Mouse (Mus musculus) liver, adult 2 months (tissue): Measurements from ENCODE around the gene Limd1. TPM values are rescaled to one million over a fixed set of nuclear protein-coding genes. Genes with fewer than 3 reads are reported as not detected.

Experiments used
- DNase-seq: peaks from one replicate; pipeline ENCODE4 v3.0.0-alpha.2; 2011; ENCODE audit warnings: low read depth, low spot score; ENCODE audit errors: extremely low read depth
- H3K27ac ChIP-seq: fragments of 200-500 bp; replicated peaks from 2 replicates; pipeline ENCODE4 v1.5.1; 2012; ENCODE audit warnings: low read depth, mild to moderate bottlenecking, control low read depth, inconsistent platforms, low read length; ENCODE audit not compliant: insufficient read depth
- H3K27me3 ChIP-seq: fragments of 200-500 bp; 2 replicates; pipeline ENCODE4 v1.6.1; 2012; ENCODE audit warnings: mild to moderate bottlenecking, moderate library complexity, low read length, inconsistent platforms; ENCODE audit not compliant: control insufficient read depth, insufficient read depth
- H3K36me3 ChIP-seq: fragments of 200-500 bp; 2 replicates; pipeline ENCODE4 v1.6.1; 2012; ENCODE audit warnings: low read length, inconsistent platforms; ENCODE audit not compliant: control insufficient read depth, insufficient read depth
- H3K4me1 ChIP-seq: fragments of 200-500 bp; 2 replicates; pipeline ENCODE4 v1.6.1; 2011; ENCODE audit warnings: low read length; ENCODE audit not compliant: control insufficient read depth, insufficient read depth
- H3K4me3 ChIP-seq: fragments of 200-500 bp; 2 replicates; pipeline ENCODE4 v1.5.1; 2011; ENCODE audit warnings: low read depth, mild to moderate bottlenecking, control low read depth, low read length, moderate library complexity; ENCODE audit not compliant: insufficient read depth
- H3K79me2 ChIP-seq: fragments of 200-500 bp; 2 replicates; pipeline ENCODE4 v1.6.1; 2012; ENCODE audit warnings: inconsistent platforms, mild to moderate bottlenecking, low read length, moderate library complexity; ENCODE audit not compliant: control insufficient read depth, insufficient read depth
- H3K9ac ChIP-seq: fragments of 200-500 bp; 2 replicates; pipeline ENCODE4 v1.6.1; 2012; ENCODE audit warnings: low read depth, mild to moderate bottlenecking, control low read depth, inconsistent platforms, low read length
- CTCF ChIP-seq: fragments of 200-500 bp; IDR thresholded peaks from 2 replicates; pipeline ENCODE4 v1.5.1; 2011; ENCODE audit warnings: low read depth, low read length, control low read depth
- POLR2A ChIP-seq: fragments of 200-500 bp; IDR thresholded peaks from 2 replicates; pipeline ENCODE4 v1.6.1; 2011; ENCODE audit warnings: low read length, control low read depth; ENCODE audit not compliant: insufficient read depth; ENCODE audit errors: extremely low read depth
- WGBS: fragments of 180-500 bp; shearing (Covaris S2); methylation state at CpG from one replicate; pipeline ENCODE4 v1.1.7; 2018; 5-methylcytosine and 5-hydroxymethylcytosine counted together
- polyA plus RNA-seq: library from polyadenylated mRNA; depleted of rRNA; stranded (reverse); fragments of >200 nt; gene quantifications from 2 replicates; pipeline ENCODE4 v1.2.3, GENCODE M21; 2012
- total RNA-seq: library from RNA; depleted of rRNA; stranded (reverse); fragments of >200 nt; gene quantifications from 2 replicates; pipeline ENCODE4 v1.2.3, GENCODE M21; 2014

The Limd1 gene
- total and polyA plus RNA-seq, 2 experiments, result 19.7 to 24.6 TPM

GRCm38 (mm10) chr9:123512482-123512881, 34.0 kb downstream of the Limd1 start:
- 36% methylated on average over 2 of the region's 2 CpGs for WGBS
- DNase-seq, result peak; percentile 38
- peaks cover 16% of the 10 kb centered on the region for H3K4me1 ChIP-seq
- no peaks in the 10 kb centered on the region for H3K79me2 ChIP-seq
- TF ChIP-seq CTCF, result no peak
- TF ChIP-seq POLR2A, result no peak
- no peak overlapping the region for H3K4me3 ChIP-seq
- no peak overlapping the region for H3K9ac ChIP-seq
- no peak overlapping the region for H3K27ac ChIP-seq
- no peaks in the 10 kb centered on the region for H3K27me3 ChIP-seq
- peaks cover 32% of the 10 kb centered on the region for H3K36me3 ChIP-seq

DNA sequence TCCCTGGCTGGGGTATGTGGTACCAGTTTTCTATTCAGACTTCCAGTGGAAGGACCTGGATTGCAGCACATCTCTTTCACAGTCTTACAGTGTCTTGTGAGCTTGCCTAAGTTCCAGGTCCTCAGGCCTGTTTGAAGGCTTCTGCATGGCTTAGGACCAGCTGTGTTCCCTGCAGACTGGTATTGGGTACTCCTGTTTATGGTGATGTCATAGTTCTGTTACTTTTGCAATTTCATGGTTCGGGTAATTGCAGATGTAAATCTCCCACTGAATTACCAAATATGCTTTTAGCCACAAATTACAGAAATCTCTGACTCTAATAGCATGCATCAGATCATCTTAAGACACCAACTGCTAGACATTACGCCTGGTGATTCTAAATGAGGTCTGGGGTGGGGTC, 36.6 kb downstream of the Limd1 start:
- H3K4me1 ChIP-seq, result peaks cover 11% of the 10 kb centered on the region
- no peak for DNase-seq
- H3K27me3 ChIP-seq, result no peaks in the 10 kb centered on the region
- no peaks in the 10 kb centered on the region for H3K79me2 ChIP-seq
- no peak overlapping the region for H3K4me3 ChIP-seq
- no peak overlapping the region for H3K27ac ChIP-seq
- TF ChIP-seq POLR2A (no peak), CTCF (no peak)
- H3K9ac ChIP-seq, result no peak overlapping the region
- peaks cover 48% of the 10 kb centered on the region for H3K36me3 ChIP-seq
- WGBS, result 90% methylated on average over 2 of the region's 2 CpGs

DNA sequence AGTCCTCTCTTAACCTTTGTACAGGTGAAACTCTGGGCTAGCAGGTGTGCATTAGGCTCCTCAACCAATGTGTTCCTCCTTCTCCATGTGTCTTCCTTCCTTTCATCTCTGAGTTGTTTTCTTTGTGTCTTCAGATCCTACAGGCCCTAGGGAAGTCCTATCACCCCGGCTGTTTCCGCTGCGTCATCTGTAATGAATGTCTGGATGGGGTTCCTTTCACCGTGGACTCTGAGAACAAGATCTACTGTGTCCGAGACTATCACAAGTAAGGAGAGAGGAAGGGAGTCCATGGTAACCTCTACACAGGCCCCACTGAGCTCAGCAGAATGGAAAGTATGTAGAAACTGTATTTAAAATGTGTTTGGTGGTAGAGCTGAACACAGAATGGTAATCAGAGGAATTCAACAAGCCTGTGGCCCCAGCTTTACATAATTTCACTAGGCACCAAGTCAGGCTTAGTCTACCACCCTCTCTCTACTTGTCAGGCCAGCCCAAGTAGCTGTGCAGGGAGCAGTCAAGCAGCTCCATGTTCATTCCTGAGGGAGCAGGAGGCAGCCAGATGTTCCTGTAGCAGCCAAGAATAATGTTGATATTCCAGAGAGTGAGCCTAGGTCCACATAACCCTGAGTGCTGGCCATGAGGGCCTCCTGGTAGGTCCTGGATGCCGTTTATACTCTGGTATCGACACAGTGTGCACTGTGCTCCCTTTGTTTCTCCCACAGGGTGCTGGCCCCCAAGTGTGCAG, 38.3 kb downstream of the Limd1 start:
- no peak overlapping the region for H3K4me3 ChIP-seq
- H3K9ac ChIP-seq, result no peak overlapping the region
- WGBS, result 81% methylated on average over 7 of the region's 7 CpGs
- no peaks in the 10 kb centered on the region for H3K79me2 ChIP-seq
- no peaks in the 10 kb centered on the region for H3K27me3 ChIP-seq
- H3K36me3 ChIP-seq, result peaks cover 47% of the 10 kb centered on the region
- no peak for DNase-seq
- peaks cover 8% of the 10 kb centered on the region for H3K4me1 ChIP-seq
- peak overlapping the region; percentile 41 for H3K27ac ChIP-seq
- TF ChIP-seq POLR2A (no peak), CTCF (no peak)

GRCm38 (mm10) chr9:123518969-123519894, 40.7 kb downstream of the Limd1 start:
- TF ChIP-seq POLR2A (no peak), CTCF (no peak)
- H3K9ac ChIP-seq, result no peak overlapping the region
- DNase-seq, result no peak
- WGBS, result 83% methylated on average over 13 of the region's 13 CpGs
- H3K36me3 ChIP-seq, result peaks cover 36% of the 10 kb centered on the region
- H3K27me3 ChIP-seq, result no peaks in the 10 kb centered on the region
- H3K79me2 ChIP-seq, result no peaks in the 10 kb centered on the region
- H3K27ac ChIP-seq, result no peak overlapping the region
- H3K4me3 ChIP-seq, result no peak overlapping the region
- peaks cover 7% of the 10 kb centered on the region for H3K4me1 ChIP-seq

GRCm38 (mm10) chr9:123520735-123521134, 42.2 kb downstream of the Limd1 start:
- H3K79me2 ChIP-seq, result no peaks in the 10 kb centered on the region
- DNase-seq, result no peak
- WGBS, result 76% methylated on average over 3 of the region's 3 CpGs
- H3K27ac ChIP-seq, result no peak overlapping the region
- H3K36me3 ChIP-seq, result peaks cover 33% of the 10 kb centered on the region
- no peaks in the 10 kb centered on the region for H3K27me3 ChIP-seq
- H3K4me3 ChIP-seq, result no peak overlapping the region
- H3K4me1 ChIP-seq, result peaks cover 7% of the 10 kb centered on the region
- H3K9ac ChIP-seq, result no peak overlapping the region
- TF ChIP-seq POLR2A (no peak), CTCF (no peak)

GRCm38 (mm10) chr9:123523676-123524075, 45.2 kb downstream of the Limd1 start:
- Histone ChIP-seq H3K27me3 (no peaks in the 10 kb centered on the region), H3K36me3 (peaks cover 9% of the 10 kb centered on the region), H3K4me1 (peaks cover 2% of the 10 kb centered on the region; the same call in 1 of the 2 replicates), H3K4me3 (no peak overlapping the region), H3K27ac (no peak overlapping the region), H3K9ac (no peak overlapping the region), H3K79me2 (no peaks in the 10 kb centered on the region)
- no peak for TF ChIP-seq POLR2A
- TF ChIP-seq CTCF, result peak; percentile 64
- 46% methylated on average over 3 of the region's 3 CpGs for WGBS
- no peak for DNase-seq
